In the genomic region with DNA sequence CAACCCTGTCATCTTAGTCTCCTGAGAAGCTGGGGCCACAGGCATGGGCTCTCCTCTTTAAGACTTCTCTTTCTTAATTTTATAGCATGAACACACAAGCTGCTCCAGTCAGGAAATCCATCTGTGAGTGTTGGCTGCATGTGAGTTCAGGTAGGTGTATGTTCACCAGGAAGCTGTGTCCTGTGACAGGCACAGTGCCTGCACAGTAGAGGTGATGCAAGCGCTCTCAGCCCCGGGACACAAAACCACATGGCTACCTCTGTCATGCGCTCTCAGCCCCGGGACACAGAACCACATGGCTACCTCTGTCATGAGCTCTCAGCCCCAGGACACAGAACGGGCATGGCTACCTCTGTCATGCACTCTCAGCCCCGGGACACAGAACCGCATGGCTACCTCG, we compare ENCODE assay signal across 19 mouse cellular contexts.
"Had no signal": no experiment of that assay in that cellular context is flagged by ENCODE, and none has a peak within 500 bp of the region (broad histone marks: within the 10 kb centered on the region; RNA-seq: fewer than 3 reads in every experiment).

No protein-coding gene starts in this region.

- ATAC-seq: midbrain, embryonic 13.5 days; midbrain, embryonic 15.5 days had no signal

- H3K4me3 ChIP-seq: liver, embryonic 15.5 days; megakaryocyte, embryonic 14.5 days; midbrain, embryonic 13.5 days; midbrain, embryonic 15.5 days; myocyte; neural tube, embryonic 13.5 days; neural tube, embryonic 15.5 days had no signal

- DNase-seq: lung, embryonic 14.5 days; lung, postnatal 10 days; lung, postnatal 4 days; retina, postnatal 1 day; right cerebral cortex, adult 18-20 months; right cerebral cortex, postnatal 25 days; right cerebral cortex, postnatal 4 days; spleen, adult 18-20 months; thymus, adult 18-20 months; thymus, postnatal 14 days; thymus, postnatal 36 days had no signal

- H3K9me3 ChIP-seq: liver, embryonic 15.5 days; megakaryocyte, embryonic 14.5 days; midbrain, embryonic 13.5 days; midbrain, embryonic 15.5 days; neural tube, embryonic 13.5 days; neural tube, embryonic 15.5 days had no signal

- H3K27ac ChIP-seq: liver, embryonic 15.5 days; midbrain, embryonic 13.5 days; midbrain, embryonic 15.5 days; neural tube, embryonic 13.5 days; neural tube, embryonic 15.5 days had no signal

- H3K4me1 ChIP-seq: megakaryocyte, embryonic 14.5 days; midbrain, embryonic 13.5 days; midbrain, embryonic 15.5 days; neural tube, embryonic 13.5 days; neural tube, embryonic 15.5 days had no signal

- H3K9ac ChIP-seq: liver, embryonic 15.5 days; lung, embryonic 14.5 days; midbrain, embryonic 13.5 days; midbrain, embryonic 15.5 days; neural tube, embryonic 13.5 days; neural tube, embryonic 15.5 days had no signal

- H3K36me3 ChIP-seq: liver, embryonic 15.5 days; midbrain, embryonic 15.5 days had no signal

- H3K4me2 ChIP-seq: liver, embryonic 15.5 days; lung, embryonic 14.5 days; midbrain, embryonic 11.5 days; midbrain, embryonic 13.5 days; midbrain, embryonic 15.5 days; neural tube, embryonic 13.5 days; neural tube, embryonic 15.5 days had no signal

- H3K27me3 ChIP-seq: liver, embryonic 15.5 days; midbrain, embryonic 13.5 days; midbrain, embryonic 15.5 days; neural tube, embryonic 13.5 days; neural tube, embryonic 15.5 days had no signal
